Mouse (Mus musculus) liver, embryonic 14.5 days (tissue): ENCODE results near the gene Auts2.

Experiments
- CTCF ChIP-seq: IDR thresholded peaks from 2 replicates; pipeline ENCODE4 v1.5.1; 2016; ENCODE audit warnings: antibody characterized with exemption, low read depth, control low read depth
- EP300 ChIP-seq: IDR thresholded peaks from 2 replicates; pipeline ENCODE4 v1.6.1; 2016; ENCODE audit warnings: antibody characterized with exemption, low read depth

GRCm38 (mm10) chr5:131898048-131898638 is 645.0 kb downstream of the Auts2 start:
- TF ChIP-seq CTCF (no peak), EP300 (no peak)
